Mouse (Mus musculus) adrenal gland, adult (tissue): ENCODE results near the gene Tmem17.
A peak's percentile ranks its signal among the peaks of the same experiment; 100 is the strongest.

Source experiments
- DNase-seq, 2 experiments: peaks; one replicate each; pipeline ENCODE4 v3.0.0; 2022 to 2023; ENCODE audit warnings: low spot score in 1 of 2; ENCODE audit not compliant: inconsistent age in 2 of 2

Gene Tmem17

GRCm38 (mm10) chr11:22512038-22513001 is at the start of gene Tmem17:
Gene Tmem17, plus strand, starts transcription at chr11:22512088.
- peak; percentile 93 to 98 for DNase-seq

GRCm38 (mm10) chr11:22479836-22480619 is 31.9 kb upstream of the Tmem17 start:
- no peak for DNase-seq

GRCm38 (mm10) chr11:22481639-22482361 is 30.1 kb upstream of the Tmem17 start:
- DNase-seq: peak in 1 of 2 experiments; percentile 28

- DNase-seq: no peak
These were observed 29.5 kb upstream of the Tmem17 start for GRCm38 (mm10) chr11:22482362-22482760.

GRCm38 (mm10) chr11:22493694-22494319 is 18.1 kb upstream of the Tmem17 start:
- DNase-seq: no peak

- no peak for DNase-seq
These were observed 16.9 kb upstream of the Tmem17 start for GRCm38 (mm10) chr11:22494941-22495340.

- no peak for DNase-seq
These were observed 12.5 kb upstream of the Tmem17 start for GRCm38 (mm10) chr11:22499396-22499795.

GRCm38 (mm10) chr11:22499886-22500285 is 12.0 kb upstream of the Tmem17 start:
- DNase-seq: no peak

GRCm38 (mm10) chr11:22500771-22501566 is 10.9 kb upstream of the Tmem17 start:
- no peak for DNase-seq

GRCm38 (mm10) chr11:22513075-22513474 is 1.2 kb downstream of the Tmem17 start:
- DNase-seq: no peak

- DNase-seq: no peak
These were observed 3.2 kb downstream of the Tmem17 start for GRCm38 (mm10) chr11:22515061-22515460.

GRCm38 (mm10) chr11:22518445-22518844 is 6.6 kb downstream of the Tmem17 start:
- no peak for DNase-seq

GRCm38 (mm10) chr11:22520251-22520650 is 8.4 kb downstream of the Tmem17 start:
- DNase-seq: no peak

GRCm38 (mm10) chr11:22524606-22525005 is 12.7 kb downstream of the Tmem17 start:
- no peak for DNase-seq

GRCm38 (mm10) chr11:22540600-22540999 is 28.7 kb downstream of the Tmem17 start:
- DNase-seq: peak in 1 of 2 experiments; percentile 21

GRCm38 (mm10) chr11:22560061-22560460 is 48.2 kb downstream of the Tmem17 start:
- no peak for DNase-seq

- DNase-seq: peak; percentile 20 to 52
These were observed 48.8 kb downstream of the Tmem17 start for GRCm38 (mm10) chr11:22560503-22561328.

GRCm38 (mm10) chr11:22561329-22561592 is 49.4 kb downstream of the Tmem17 start:
- no peak for DNase-seq

GRCm38 (mm10) chr11:22563706-22564105 is 51.8 kb downstream of the Tmem17 start:
- DNase-seq: no peak
